9 mouse cellular contexts compared by ENCODE assay signal in the genomic region with DNA sequence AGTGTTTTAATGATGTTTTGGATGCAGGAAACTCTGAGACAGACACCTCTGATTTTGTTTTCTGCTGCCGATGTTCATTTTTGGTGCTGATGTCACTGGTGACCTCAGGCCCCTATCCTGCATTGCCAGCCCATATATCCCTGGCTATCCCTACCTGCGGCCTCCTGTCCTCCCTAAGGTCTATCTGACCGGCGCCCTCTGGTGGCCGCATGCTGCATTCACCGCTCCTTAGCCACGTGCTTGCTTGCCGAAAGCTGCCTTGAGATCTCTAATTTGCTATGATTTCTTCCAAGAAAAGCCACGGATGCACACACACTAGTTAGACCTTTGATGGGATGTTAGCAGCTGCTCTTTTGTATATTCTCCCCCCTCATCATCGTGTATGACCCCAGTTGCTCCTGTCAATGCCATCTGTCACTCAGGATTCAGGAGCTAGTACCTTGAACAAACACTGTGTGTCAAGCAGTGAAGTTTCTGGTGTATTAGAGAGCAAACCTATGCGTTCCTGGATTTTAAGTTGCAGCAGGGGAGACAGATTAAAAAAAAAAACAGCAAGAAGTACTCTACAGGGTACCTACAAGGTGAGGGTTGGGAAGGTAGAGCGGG.
A peak's percentile ranks its signal among the peaks of the same experiment; 100 is the strongest.
DNase-seq lines count a peak whose midpoint lies in the region; ATAC-seq lines count a peak whose summit lies in the region.
"Had no signal": no experiment of that assay in that cellular context is flagged by ENCODE, and none has a peak within 500 bp of the region (broad histone marks: within the 10 kb centered on the region; RNA-seq: fewer than 3 reads in every experiment).

No protein-coding gene starts in this region.

- 15% methylated on average over 12 of the region's 12 CpGs for WGBS in forebrain, embryonic 13.5 days
- 15% methylated on average over 12 of the region's 12 CpGs for WGBS in liver, embryonic 13.5 days (ENCODE audit: insufficient replicate concordance)
- WGBS in neural tube, embryonic 12.5 days = 19% methylated on average over 12 of the region's 12 CpGs
- 15% methylated on average over 12 of the region's 12 CpGs for WGBS in stomach, embryonic 16.5 days

- H3K36me3 ChIP-seq in forebrain, embryonic 13.5 days (ENCODE audit: poor library complexity, severe bottlenecking) = no peaks in the 10 kb centered on the region
- no peaks in the 10 kb centered on the region for H3K36me3 ChIP-seq in liver, embryonic 13.5 days
- H3K36me3 ChIP-seq in neural tube, embryonic 12.5 days = no peaks in the 10 kb centered on the region
- no peaks in the 10 kb centered on the region for H3K36me3 ChIP-seq in stomach, embryonic 16.5 days (ENCODE audit: control insufficient read depth, insufficient read depth, low read length)
- H3K36me3 ChIP-seq: embryonic facial prominence, embryonic 13.5 days had no signal

- intact Hi-C loops in heart, postnatal 10 days (cut with DNase I) = loop anchor here (2.0 to 5.0 kb wide), 3 partner anchors 33 to 473 kb away; no protein-coding TSS in a partner anchor

- H3K27me3 ChIP-seq in forebrain, embryonic 13.5 days = no peaks in the 10 kb centered on the region
- peaks cover 4% of the 10 kb centered on the region; the same call in 1 of the 2 replicates for H3K27me3 ChIP-seq in liver, embryonic 13.5 days
- H3K27me3 ChIP-seq in neural tube, embryonic 12.5 days (replicated peaks) = no peaks in the 10 kb centered on the region
- H3K27me3 ChIP-seq in stomach, embryonic 16.5 days (ENCODE audit: control insufficient read depth, insufficient read depth, low read length) = no peaks in the 10 kb centered on the region
- H3K27me3 ChIP-seq: embryonic facial prominence, embryonic 13.5 days had no signal

- H3K9ac ChIP-seq in forebrain, embryonic 13.5 days = no peak overlapping the region
- H3K9ac ChIP-seq in liver, embryonic 13.5 days = no peak overlapping the region
- no peak overlapping the region for H3K9ac ChIP-seq in neural tube, embryonic 12.5 days
- no peak overlapping the region for H3K9ac ChIP-seq in stomach, embryonic 16.5 days (ENCODE audit: low read length)
- H3K9ac ChIP-seq: embryonic facial prominence, embryonic 13.5 days had no signal

- peak; percentile 12 for DNase-seq in c-Kit-negative CD71-positive TER-119-positive erythroid progenitor cells, embryonic 14.5 days (ENCODE audit: low read depth, low spot score)
- peak; percentile 77 to 85 for DNase-seq in heart, postnatal 10 days
- peak; percentile 76 to 84 for DNase-seq in kidney, postnatal 25 days
- peak; percentile 35 for DNase-seq in liver, embryonic 13.5 days

- ATAC-seq in CD4-positive, CD25-positive, alpha-beta regulatory T cell, adult 4 months = peak; percentile 66
- peak; percentile 90 for ATAC-seq in forebrain, embryonic 13.5 days
- no peak for ATAC-seq in liver, embryonic 13.5 days (ENCODE audit: low read depth)
- ATAC-seq in neural tube, embryonic 12.5 days (ENCODE audit: low FRiP score, low read depth) = peak; percentile 74; the same call in 1 of the 2 replicates
- peak; percentile 62; the same call in 1 of the 2 replicates for ATAC-seq in stomach, embryonic 16.5 days (ENCODE audit: insufficient read depth, low FRiP score)

- H3K9me3 ChIP-seq in forebrain, embryonic 13.5 days (replicated peaks) = no peaks in the 10 kb centered on the region
- no peaks in the 10 kb centered on the region for H3K9me3 ChIP-seq in liver, embryonic 13.5 days (replicated peaks)
- H3K9me3 ChIP-seq in neural tube, embryonic 12.5 days = no peaks in the 10 kb centered on the region
- H3K9me3 ChIP-seq in stomach, embryonic 16.5 days (replicated peaks; ENCODE audit: control insufficient read depth, low read length) = no peaks in the 10 kb centered on the region
- H3K9me3 ChIP-seq: embryonic facial prominence, embryonic 13.5 days had no signal

- no peak overlapping the region for H3K4me2 ChIP-seq in forebrain, embryonic 13.5 days
- no peak overlapping the region for H3K4me2 ChIP-seq in liver, embryonic 13.5 days
- H3K4me2 ChIP-seq in neural tube, embryonic 12.5 days (replicated peaks) = no peak overlapping the region
- no peak overlapping the region for H3K4me2 ChIP-seq in stomach, embryonic 16.5 days (ENCODE audit: low read depth, low read length)
- H3K4me2 ChIP-seq: embryonic facial prominence, embryonic 13.5 days had no signal

- H3K4me1 ChIP-seq in forebrain, embryonic 13.5 days = no peaks in the 10 kb centered on the region
- H3K4me1 ChIP-seq in liver, embryonic 13.5 days (replicated peaks) = no peaks in the 10 kb centered on the region
- H3K4me1 ChIP-seq in neural tube, embryonic 12.5 days = no peaks in the 10 kb centered on the region
- no peaks in the 10 kb centered on the region for H3K4me1 ChIP-seq in stomach, embryonic 16.5 days (ENCODE audit: control insufficient read depth, insufficient read depth, low read length)
- H3K4me1 ChIP-seq: embryonic facial prominence, embryonic 13.5 days had no signal

- no peak overlapping the region for H3K27ac ChIP-seq in forebrain, embryonic 13.5 days
- no peak overlapping the region for H3K27ac ChIP-seq in liver, embryonic 13.5 days
- no peak overlapping the region for H3K27ac ChIP-seq in neural tube, embryonic 12.5 days
- H3K27ac ChIP-seq in stomach, embryonic 16.5 days (ENCODE audit: low read length) = no peak overlapping the region
- H3K27ac ChIP-seq: embryonic facial prominence, embryonic 13.5 days had no signal

- no peak overlapping the region for H3K4me3 ChIP-seq in forebrain, embryonic 13.5 days
- H3K4me3 ChIP-seq in liver, embryonic 13.5 days (replicated peaks) = no peak overlapping the region
- no peak overlapping the region for H3K4me3 ChIP-seq in neural tube, embryonic 12.5 days
- H3K4me3 ChIP-seq in stomach, embryonic 16.5 days (replicated peaks; ENCODE audit: low read length) = no peak overlapping the region
- H3K4me3 ChIP-seq: embryonic facial prominence, embryonic 13.5 days had no signal

Comparison
In these comparisons a context has a peak if more than half of its experiments do, and no peak if none do; other contexts are left out.
1. DNase-seq: peak in every context shown above with its lines; median percentile 81 in heart, postnatal 10 days; 80 in kidney, postnatal 25 days; 35 in liver, embryonic 13.5 days; 12 in c-Kit-negative CD71-positive TER-119-positive erythroid progenitor cells, embryonic 14.5 days.